Mouse (Mus musculus) neural tube, embryonic 13.5 days (tissue): ENCODE results near the gene Radil. TPM values are rescaled to one million over a fixed set of nuclear protein-coding genes. Genes with fewer than 3 reads are reported as not detected.
A peak's percentile ranks its signal among the peaks of the same experiment; 100 is the strongest.

Experiments
- ATAC-seq: fragments of 200-750 bp; cut with Nextera tagmentation; 2 replicates; pipeline ENCODE4 v1.8.0; 2017; ENCODE audit warnings: low read depth, mild to moderate bottlenecking, moderate TSS enrichment, moderate library complexity
- H3K27ac ChIP-seq: fragments of 300-500 bp; sonication (generic); replicated peaks from 2 replicates; pipeline ENCODE4 v1.5.1; 2015; ENCODE audit warnings: moderate library complexity, mild to moderate bottlenecking, inconsistent platforms
- H3K27me3 ChIP-seq: fragments of 300-500 bp; sonication (generic); 2 replicates; pipeline ENCODE4 v1.6.1; 2015; ENCODE audit warnings: mild to moderate bottlenecking, inconsistent platforms
- H3K36me3 ChIP-seq: fragments of 300-500 bp; sonication (generic); 2 replicates; pipeline ENCODE4 v1.6.1; 2015; ENCODE audit warnings: mild to moderate bottlenecking, inconsistent platforms
- H3K4me1 ChIP-seq: fragments of 300-500 bp; sonication (generic); replicated peaks from 2 replicates; pipeline ENCODE4 v1.6.1; 2015; ENCODE audit warnings: inconsistent platforms
- H3K4me2 ChIP-seq: fragments of 300-500 bp; sonication (generic); 2 replicates; pipeline ENCODE4 v1.6.1; 2015; ENCODE audit warnings: inconsistent platforms, mild to moderate bottlenecking, moderate library complexity
- H3K4me3 ChIP-seq: fragments of 300-500 bp; sonication (generic); 2 replicates; pipeline ENCODE4 v1.5.1; 2015; ENCODE audit warnings: mild to moderate bottlenecking, inconsistent platforms
- H3K9ac ChIP-seq: fragments of 300-500 bp; sonication (generic); 2 replicates; pipeline ENCODE4 v1.6.1; 2015; ENCODE audit warnings: moderate library complexity, mild to moderate bottlenecking, inconsistent platforms
- H3K9me3 ChIP-seq: fragments of 300-500 bp; sonication (generic); 2 replicates; pipeline ENCODE4 v1.6.1; 2016; ENCODE audit warnings: inconsistent platforms
- WGBS: fragments of 180-500 bp; shearing (Covaris S2); methylation state at CpG from one replicate; pipeline ENCODE4 v1.1.7; 2015; 5-methylcytosine and 5-hydroxymethylcytosine counted together
- polyA plus RNA-seq: library from polyadenylated mRNA; unstranded; fragments of >200 nt; fragmentation: Nextera tagmentation; extraction: Ambion mirVana; gene quantifications from 2 replicates; pipeline ENCODE4 v1.2.1, GENCODE M21; 2015

Radil gene
- 11.8 and 13.9 TPM in 2 replicates for polyA plus RNA-seq

DNA sequence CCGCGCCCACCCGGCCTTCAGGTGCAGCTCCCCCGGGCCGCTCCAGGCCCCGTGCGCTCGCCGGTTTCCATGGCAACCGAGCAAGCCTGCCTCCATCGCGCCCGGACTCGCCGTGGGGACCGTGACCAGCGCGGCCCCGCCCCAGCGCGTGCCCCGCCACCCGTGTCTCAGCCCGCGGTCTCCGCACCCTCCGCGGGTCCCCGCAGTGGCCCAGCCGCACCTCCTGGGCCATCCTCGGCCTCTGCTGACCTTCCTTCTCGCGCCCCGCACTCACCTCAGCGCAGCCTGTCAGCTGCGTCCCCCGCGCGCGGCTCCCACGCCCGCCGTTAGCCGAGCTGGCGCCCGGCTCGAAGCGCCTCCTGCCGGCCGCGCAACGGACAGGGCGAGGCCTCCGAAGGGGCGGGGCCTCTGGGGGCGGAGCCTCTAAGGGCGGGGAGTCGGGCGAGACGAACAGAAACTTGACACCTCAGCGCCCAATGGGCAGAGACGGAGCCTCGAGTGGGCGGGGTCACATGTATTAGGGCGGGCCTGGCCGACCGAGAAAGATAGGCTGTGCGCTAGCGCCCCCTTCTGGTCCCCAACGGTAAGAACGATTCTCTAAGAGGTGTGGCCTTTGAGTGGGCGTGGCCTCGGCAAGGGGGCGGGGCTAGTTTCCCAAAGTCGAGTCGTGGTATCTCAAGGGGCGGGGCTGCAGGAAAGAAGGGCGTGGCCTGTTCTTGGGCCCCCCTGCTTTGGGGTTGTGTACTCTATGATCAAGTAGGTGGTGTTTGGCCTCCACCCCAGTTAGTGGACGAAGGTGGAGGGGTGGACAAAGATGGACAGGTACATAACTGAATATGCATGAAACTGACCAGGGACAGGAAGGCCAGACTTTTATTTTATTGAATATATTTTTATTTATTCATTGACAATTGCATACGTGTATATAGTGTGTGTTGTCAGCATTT lies at the start of gene Radil:
Gene Radil, minus strand, starts transcription at position 393 of the 947 bp plus-strand sequence.
- Histone ChIP-seq H3K27ac (peak within 1 kb of the TSS; percentile 68), H3K27me3 (no peaks in the 10 kb centered on the region), H3K4me3 (peak within 1 kb of the TSS; percentile 67), H3K9ac (peak within 1 kb of the TSS; percentile 75), H3K36me3 (no peaks in the 10 kb centered on the region), H3K4me2 (peak within 1 kb of the TSS; percentile 82), H3K9me3 (no peaks in the 10 kb centered on the region), H3K4me1 (peaks cover 27% of the 10 kb centered on the region)
- peak; percentile 88 for ATAC-seq
- 3% methylated on average over 80 of the region's 80 CpGs for WGBS

DNA sequence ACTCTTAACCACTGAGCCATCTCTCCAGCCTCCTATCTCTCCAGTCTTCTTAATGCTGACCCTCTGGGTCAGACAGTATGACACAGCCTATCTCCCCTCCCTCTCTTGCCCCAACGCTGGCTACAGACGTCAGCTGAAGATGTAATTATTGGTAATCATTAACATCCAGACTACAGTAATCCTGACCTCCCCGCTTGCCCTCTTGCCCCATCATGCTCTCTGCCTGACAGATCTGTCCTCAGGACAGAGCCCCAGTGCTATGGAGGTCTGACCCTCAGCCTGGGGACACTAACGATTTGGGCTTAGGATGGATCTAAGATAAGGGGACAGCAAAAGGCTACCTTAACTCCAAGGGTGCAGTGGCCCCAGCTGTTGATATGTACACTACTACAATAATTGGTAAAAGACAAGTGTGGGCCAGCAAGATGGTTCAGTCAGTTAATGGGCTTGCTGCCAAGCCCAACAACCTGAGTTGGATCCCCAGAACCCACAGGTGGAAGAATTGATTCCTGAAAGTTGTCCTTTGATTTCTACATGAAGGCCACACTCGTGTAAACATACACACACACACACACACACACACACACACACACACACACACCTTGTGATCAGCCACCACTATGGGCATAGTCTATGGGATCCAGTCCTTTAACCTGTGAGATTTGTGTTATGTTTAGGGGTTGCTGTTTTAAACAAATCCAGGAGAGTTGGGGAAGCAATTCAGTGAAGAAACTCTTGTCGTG lies 46.9 kb upstream of the Radil start:
- Histone ChIP-seq H3K9me3 (no peaks in the 10 kb centered on the region), H3K36me3 (no peaks in the 10 kb centered on the region), H3K27ac (no peak overlapping the region), H3K27me3 (no peaks in the 10 kb centered on the region), H3K4me1 (peaks cover 4% of the 10 kb centered on the region), H3K4me3 (no peak overlapping the region), H3K4me2 (no peak overlapping the region), H3K9ac (no peak overlapping the region)
- WGBS: 75% methylated on average over 6 of the region's 6 CpGs
- no peak for ATAC-seq

DNA sequence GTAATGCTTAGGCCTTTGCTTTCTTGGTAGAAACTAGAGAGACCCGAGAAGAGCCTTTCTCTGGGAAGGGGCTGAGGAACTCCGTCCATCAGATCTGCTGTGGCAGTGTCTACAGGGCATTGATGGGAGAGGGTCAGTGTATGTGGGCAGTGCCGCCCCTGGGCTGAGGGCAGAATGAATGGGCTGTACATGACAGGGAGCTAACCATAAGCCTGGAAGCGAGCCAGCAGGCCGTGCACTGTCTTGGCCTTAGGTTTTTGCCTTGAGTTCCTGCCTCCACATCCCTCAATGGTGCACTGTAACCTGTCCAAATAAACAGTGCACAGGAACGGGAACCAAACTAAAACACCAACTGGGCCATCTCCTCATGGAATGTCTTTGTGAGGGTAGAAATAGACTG lies 45.8 kb upstream of the Radil start:
- 82% methylated on average over 6 of the region's 6 CpGs for WGBS
- Histone ChIP-seq H3K9ac (no peak overlapping the region), H3K36me3 (no peaks in the 10 kb centered on the region), H3K4me3 (no peak overlapping the region), H3K4me1 (peaks cover 4% of the 10 kb centered on the region), H3K4me2 (no peak overlapping the region), H3K27ac (0 out of 2 replicates have a peak overlapping the region, but pooled peaks have one; percentile 9), H3K27me3 (no peaks in the 10 kb centered on the region), H3K9me3 (no peaks in the 10 kb centered on the region)
- no peak for ATAC-seq

DNA sequence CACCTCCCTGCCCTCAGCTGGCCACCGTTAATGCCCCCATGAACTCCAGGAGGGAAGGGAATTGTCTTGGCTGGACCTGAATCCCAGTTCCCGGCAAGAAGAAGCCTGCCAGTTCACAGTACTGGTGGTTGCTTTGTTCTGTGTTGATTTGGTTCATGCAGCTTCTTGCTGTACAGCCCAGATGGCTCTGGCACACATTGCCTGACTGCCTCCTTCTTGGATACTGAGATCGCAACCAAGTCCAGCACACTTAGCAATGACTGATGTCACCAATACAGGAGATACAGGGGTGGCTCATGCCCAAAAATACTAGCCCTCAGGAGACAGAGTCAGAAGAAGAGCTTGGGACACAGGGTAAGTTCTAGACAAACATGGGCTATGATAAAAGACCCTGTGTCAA lies 44.8 kb upstream of the Radil start:
- Histone ChIP-seq H3K9ac (no peak overlapping the region), H3K27ac (no peak overlapping the region), H3K27me3 (no peaks in the 10 kb centered on the region), H3K36me3 (no peaks in the 10 kb centered on the region), H3K4me3 (no peak overlapping the region), H3K4me1 (peaks cover 11% of the 10 kb centered on the region), H3K4me2 (no peak overlapping the region), H3K9me3 (no peaks in the 10 kb centered on the region)
- ATAC-seq: no peak
- 68% methylated on average over 3 of the region's 3 CpGs for WGBS

DNA sequence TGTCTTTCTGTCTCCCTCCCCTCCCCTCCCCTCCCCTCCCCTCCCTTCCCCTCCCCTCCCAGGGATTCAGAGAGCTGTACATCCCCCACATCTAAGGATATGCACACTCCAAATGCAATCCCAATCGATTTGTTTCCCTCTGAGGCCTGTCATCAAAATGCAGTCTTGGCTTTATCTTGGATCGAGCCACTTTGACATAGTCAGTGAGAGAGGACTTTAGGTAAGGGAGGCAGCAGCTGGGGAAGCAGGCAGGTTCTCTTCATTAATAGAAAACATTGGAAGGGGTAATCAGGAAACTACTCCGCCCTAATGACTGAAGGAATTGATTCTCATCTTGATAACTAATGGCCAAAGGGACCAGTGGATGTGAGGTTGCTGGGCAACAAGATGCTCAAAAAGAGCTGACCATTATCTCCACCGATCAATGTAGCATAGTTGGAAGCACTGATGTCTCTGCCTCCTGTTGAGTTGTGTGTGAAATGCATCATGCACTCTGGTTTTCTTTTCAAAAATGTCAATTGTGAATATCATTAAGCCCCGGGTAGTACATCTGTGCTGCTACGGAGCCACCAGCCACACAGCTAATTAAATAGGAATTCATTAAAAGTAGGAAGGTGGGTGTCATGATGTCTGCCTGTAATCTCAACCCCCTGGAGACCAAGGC lies 40.2 kb upstream of the Radil start:
- 0 out of 2 replicates have a peak, but pooled peaks have one; percentile 25 for ATAC-seq
- H3K36me3 ChIP-seq: no peaks in the 10 kb centered on the region
- no peak overlapping the region for H3K9ac ChIP-seq
- H3K4me2 ChIP-seq: no peak overlapping the region
- 53% methylated on average over 6 of the region's 6 CpGs for WGBS
- H3K4me1 ChIP-seq: peaks cover 39% of the 10 kb centered on the region
- H3K27ac ChIP-seq: peak overlapping the region; percentile 88
- no peak overlapping the region for H3K4me3 ChIP-seq
- no peaks in the 10 kb centered on the region for H3K27me3 ChIP-seq
- H3K9me3 ChIP-seq: no peaks in the 10 kb centered on the region

DNA sequence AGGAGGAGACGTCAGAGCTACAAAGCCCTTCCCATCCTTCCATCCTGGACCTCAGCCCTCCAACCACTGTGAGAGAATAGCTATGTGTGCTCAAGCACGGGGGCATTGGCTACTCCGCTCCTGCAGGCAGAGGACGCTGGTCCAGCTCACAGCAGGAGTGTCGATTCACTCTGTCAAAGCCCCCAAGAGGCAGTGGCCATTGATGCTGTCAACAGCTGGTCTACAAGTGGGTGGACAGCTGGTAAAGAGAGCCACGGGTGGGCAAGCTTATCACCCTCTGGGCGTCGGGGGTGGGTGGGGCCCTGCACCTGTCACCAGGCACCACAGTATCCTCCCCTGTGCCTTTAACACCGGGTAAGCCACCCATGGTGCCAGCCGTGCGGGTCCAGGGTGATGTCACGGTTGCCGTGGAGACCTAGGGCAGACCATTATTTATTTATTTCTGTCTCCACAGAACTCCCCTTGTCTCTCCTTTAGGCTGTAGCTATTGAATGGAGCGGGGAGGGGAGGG lies 32.8 kb upstream of the Radil start:
- WGBS: 27% methylated on average over 14 of the region's 14 CpGs
- Histone ChIP-seq H3K4me1 (peaks cover 42% of the 10 kb centered on the region), H3K4me3 (no peak overlapping the region), H3K9me3 (no peaks in the 10 kb centered on the region), H3K4me2 (peak overlapping the region; percentile 11; the same call in 1 of the 2 replicates), H3K9ac (no peak overlapping the region), H3K27me3 (no peaks in the 10 kb centered on the region; the same call in 1 of the 2 replicates), H3K27ac (peak overlapping the region; percentile 81), H3K36me3 (peaks cover 1% of the 10 kb centered on the region; the same call in 1 of the 2 replicates)
- ATAC-seq: peak; percentile 93

DNA sequence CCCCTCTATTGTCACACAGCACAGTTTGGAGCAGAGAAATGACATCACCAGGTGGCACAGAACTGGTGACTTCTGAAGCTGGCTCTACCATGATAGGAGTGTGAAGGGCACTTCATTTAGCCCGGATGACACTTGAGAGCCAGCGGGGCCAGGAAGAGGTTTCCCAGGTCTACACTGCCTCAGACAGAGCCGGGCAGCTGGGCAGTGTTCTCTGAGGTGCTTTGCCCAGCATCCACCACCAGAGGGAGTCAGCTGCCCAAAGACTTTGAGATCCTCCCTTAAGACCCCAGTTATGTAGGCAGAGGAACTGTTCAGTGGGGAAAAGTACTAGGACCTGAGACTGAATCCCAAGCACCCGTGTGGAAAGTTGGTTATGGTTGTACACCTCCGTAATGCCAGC lies 30.6 kb upstream of the Radil start:
- 18% methylated on average over 5 of the region's 5 CpGs for WGBS

DNA sequence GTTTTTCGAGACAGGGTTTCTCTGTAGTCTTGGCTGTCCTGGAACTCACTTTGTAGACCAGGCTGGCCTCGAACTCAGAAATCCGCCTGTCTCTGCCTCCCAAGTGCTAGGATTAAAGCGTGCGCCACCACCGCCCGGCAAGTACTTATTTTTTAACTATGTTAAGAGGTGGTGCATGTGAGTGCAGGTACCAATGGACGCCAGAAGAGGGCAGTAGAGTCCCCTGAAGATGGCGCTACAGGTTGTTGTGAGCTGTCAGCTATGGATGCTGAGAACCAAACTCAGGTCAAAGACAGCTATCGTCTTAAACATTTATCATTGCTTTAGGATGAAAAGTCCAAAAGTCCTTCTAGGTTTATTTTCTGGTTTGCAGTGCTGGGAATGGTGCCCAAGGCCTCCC lies 27.3 kb upstream of the Radil start:
- WGBS: 87% methylated on average over 10 of the region's 10 CpGs
- peaks cover 12% of the 10 kb centered on the region for H3K4me1 ChIP-seq
- no peak overlapping the region for H3K27ac ChIP-seq
- H3K9me3 ChIP-seq: 0 out of 2 replicates have a peak, but pooled peaks cover 5% of the 10 kb centered on the region
- H3K9ac ChIP-seq: no peak overlapping the region
- H3K4me3 ChIP-seq: no peak overlapping the region
- ATAC-seq: no peak
- H3K27me3 ChIP-seq: no peaks in the 10 kb centered on the region; the same call in 1 of the 2 replicates
- peaks cover 3% of the 10 kb centered on the region; the same call in 1 of the 2 replicates for H3K36me3 ChIP-seq
- no peak overlapping the region for H3K4me2 ChIP-seq

More for the DNA sequence above, 30.6 kb upstream of the Radil start:
- 0 out of 2 replicates have a peak, but pooled peaks have one; percentile 33 for ATAC-seq
- Histone ChIP-seq H3K9ac (no peak overlapping the region), H3K4me2 (no peak overlapping the region), H3K27ac (no peak overlapping the region), H3K4me3 (no peak overlapping the region), H3K27me3 (no peaks in the 10 kb centered on the region; the same call in 1 of the 2 replicates), H3K9me3 (0 out of 2 replicates have a peak, but pooled peaks cover 5% of the 10 kb centered on the region), H3K36me3 (peaks cover 3% of the 10 kb centered on the region; the same call in 1 of the 2 replicates), H3K4me1 (peaks cover 32% of the 10 kb centered on the region)

DNA sequence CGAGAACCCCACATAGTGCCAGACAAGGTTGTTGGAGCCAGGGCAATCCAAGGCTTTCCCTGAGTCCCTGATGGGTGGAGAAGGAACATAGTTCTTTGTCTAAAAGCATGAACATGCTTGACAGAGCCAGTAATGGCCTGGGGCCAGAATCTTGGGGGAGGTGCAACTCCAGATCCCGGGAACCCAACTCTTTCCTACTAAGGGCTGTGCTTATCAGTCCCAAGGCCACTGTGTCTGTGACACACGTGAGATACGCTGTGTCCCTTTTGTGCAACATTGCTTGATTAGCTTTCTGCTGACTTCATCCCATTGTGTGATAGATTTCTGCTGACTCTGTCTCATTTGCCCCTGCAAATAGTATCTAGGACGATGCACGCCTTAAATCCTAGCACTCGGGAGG lies 25.9 kb upstream of the Radil start:
- Histone ChIP-seq H3K9me3 (0 out of 2 replicates have a peak, but pooled peaks cover 5% of the 10 kb centered on the region), H3K36me3 (peaks cover 3% of the 10 kb centered on the region; the same call in 1 of the 2 replicates), H3K4me1 (0 out of 2 replicates have a peak, but pooled peaks cover 2% of the 10 kb centered on the region), H3K4me3 (no peak overlapping the region), H3K4me2 (no peak overlapping the region), H3K27me3 (no peaks in the 10 kb centered on the region; the same call in 1 of the 2 replicates), H3K27ac (no peak overlapping the region), H3K9ac (no peak overlapping the region)
- 78% methylated on average over 7 of the region's 7 CpGs for WGBS
- no peak for ATAC-seq

DNA sequence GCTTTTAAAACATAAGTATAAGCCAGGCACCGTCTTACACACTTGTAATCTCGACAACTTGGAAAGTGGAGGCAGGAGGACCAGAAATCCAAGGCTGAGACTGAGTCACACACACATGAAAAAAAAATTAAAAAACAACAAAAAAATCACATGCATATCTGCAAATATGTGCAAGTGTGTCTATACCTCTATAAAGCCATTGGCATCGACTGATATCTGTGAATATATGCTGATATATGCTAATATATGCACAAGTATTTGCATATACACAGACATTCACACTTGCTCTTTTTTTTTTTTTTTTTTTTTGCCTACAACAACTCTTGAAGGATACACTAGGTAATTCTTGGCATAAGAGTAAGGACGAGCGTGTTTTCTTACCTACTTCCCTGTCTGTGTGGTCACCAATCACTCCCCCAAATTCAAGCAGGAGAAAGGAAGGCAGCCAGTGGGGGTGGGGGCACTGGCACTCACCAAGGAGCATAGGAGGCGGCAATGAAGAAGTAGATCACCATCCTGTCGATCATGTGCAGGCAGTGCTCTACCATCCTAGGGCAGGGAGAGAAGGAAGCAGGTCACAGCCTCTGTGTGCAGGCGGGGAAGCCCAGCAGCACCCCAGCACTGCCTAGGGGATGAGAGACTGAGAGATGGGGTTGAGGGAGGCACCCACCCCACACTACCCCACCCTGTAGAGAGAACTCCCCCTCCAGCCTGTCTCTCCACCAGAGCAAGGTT lies 23.6 kb upstream of the Radil start:
- peaks cover 4% of the 10 kb centered on the region for H3K36me3 ChIP-seq
- H3K4me1 ChIP-seq: no peaks in the 10 kb centered on the region
- H3K4me2 ChIP-seq: no peak overlapping the region
- no peak overlapping the region for H3K9ac ChIP-seq
- ATAC-seq: no peak
- no peaks in the 10 kb centered on the region for H3K27me3 ChIP-seq
- H3K27ac ChIP-seq: no peak overlapping the region
- 0 out of 2 replicates have a peak, but pooled peaks cover 5% of the 10 kb centered on the region for H3K9me3 ChIP-seq
- H3K4me3 ChIP-seq: no peak overlapping the region
- WGBS: 75% methylated on average over 8 of the region's 8 CpGs

DNA sequence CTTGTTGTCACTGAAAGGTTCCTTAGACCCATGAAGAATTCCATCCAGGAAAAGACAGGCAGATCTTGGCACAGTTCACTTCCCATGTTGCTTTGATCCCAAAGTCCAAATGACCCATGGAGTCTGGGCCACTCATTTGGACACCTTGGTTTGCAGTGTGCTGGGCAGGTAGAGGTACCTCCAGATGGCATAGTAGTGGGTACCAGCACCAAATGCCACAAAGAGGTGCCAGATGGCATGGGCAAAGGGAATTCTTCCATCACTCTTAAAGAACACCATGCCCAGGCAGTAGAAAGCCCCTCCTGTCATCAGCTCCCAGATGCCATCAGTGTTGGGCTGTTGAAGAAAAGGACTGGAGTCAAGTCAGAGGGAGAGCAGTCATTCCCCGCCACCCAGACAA lies 13.7 kb upstream of the Radil start:
- peaks cover 15% of the 10 kb centered on the region for H3K9me3 ChIP-seq
- no peak overlapping the region for H3K27ac ChIP-seq
- H3K9ac ChIP-seq: no peak overlapping the region
- H3K36me3 ChIP-seq: peaks cover 24% of the 10 kb centered on the region
- no peaks in the 10 kb centered on the region for H3K27me3 ChIP-seq
- H3K4me1 ChIP-seq: no peaks in the 10 kb centered on the region
- WGBS: 89% methylated on average over 1 of the region's 1 CpGs
- no peak for ATAC-seq
- H3K4me2 ChIP-seq: no peak overlapping the region
- H3K4me3 ChIP-seq: no peak overlapping the region
